Mouse (Mus musculus) telencephalon, adult 2 months (tissue): Measurements from ENCODE around the gene Igsf3.

Experiments used
- DNase-seq: peaks from one replicate; pipeline ENCODE4 v3.0.0-alpha.2; 2011; ENCODE audit warnings: low read depth, low spot score

Gene Igsf3

GRCm38 (mm10) chr3:101444437-101444836, 67.6 kb downstream of the Igsf3 start:
- DNase-seq: no peak

GRCm38 (mm10) chr3:101447239-101447638, 70.4 kb downstream of the Igsf3 start:
- no peak for DNase-seq

- peak; percentile 86 for DNase-seq
Measured at GRCm38 (mm10) chr3:101448765-101449164, 71.9 kb downstream of the Igsf3 start.

GRCm38 (mm10) chr3:101450811-101451428, 74.0 kb downstream of the Igsf3 start:
- no peak for DNase-seq

GRCm38 (mm10) chr3:101460618-101461017, 83.7 kb downstream of the Igsf3 start:
- DNase-seq: no peak

GRCm38 (mm10) chr3:101461046-101461445, 84.2 kb downstream of the Igsf3 start:
- DNase-seq: no peak

- no peak for DNase-seq
Measured at GRCm38 (mm10) chr3:101461816-101462215, 84.9 kb downstream of the Igsf3 start.

- DNase-seq: peak; percentile 68
Measured at GRCm38 (mm10) chr3:101462294-101462693, 85.4 kb downstream of the Igsf3 start.

GRCm38 (mm10) chr3:101463491-101463890, 86.6 kb downstream of the Igsf3 start:
- no peak for DNase-seq

GRCm38 (mm10) chr3:101469675-101470074, 92.8 kb downstream of the Igsf3 start:
- DNase-seq: no peak

- DNase-seq: no peak
Measured at GRCm38 (mm10) chr3:101471881-101472280, 95.0 kb downstream of the Igsf3 start.

- no peak for DNase-seq
Measured at GRCm38 (mm10) chr3:101481951-101482350, 105.1 kb downstream of the Igsf3 start.

GRCm38 (mm10) chr3:101483256-101483983, 106.5 kb downstream of the Igsf3 start:
- no peak for DNase-seq

- no peak for DNase-seq
Measured at GRCm38 (mm10) chr3:101486054-101486765, 109.3 kb downstream of the Igsf3 start.

- no peak for DNase-seq
Measured at GRCm38 (mm10) chr3:101487436-101487835, 110.6 kb downstream of the Igsf3 start.

- no peak for DNase-seq
Measured at GRCm38 (mm10) chr3:101488204-101488603, 111.3 kb downstream of the Igsf3 start.

- peak; percentile 27 for DNase-seq
Measured at GRCm38 (mm10) chr3:101490515-101490914, 113.6 kb downstream of the Igsf3 start.

GRCm38 (mm10) chr3:101492908-101493307, 116.0 kb downstream of the Igsf3 start:
- DNase-seq: no peak

- peak; percentile 76 for DNase-seq
Measured at GRCm38 (mm10) chr3:101493937-101494459, 117.1 kb downstream of the Igsf3 start.

- DNase-seq: no peak
Measured at GRCm38 (mm10) chr3:101497432-101498030, 120.6 kb downstream of the Igsf3 start.

- no peak for DNase-seq
Measured at GRCm38 (mm10) chr3:101499906-101500305, 123.0 kb downstream of the Igsf3 start.
